Mouse (Mus musculus) gastrocnemius, adult 8-10 months (tissue): Measurements from ENCODE around the gene Chrm3. TPM values are rescaled to one million over a fixed set of nuclear protein-coding genes. Genes with fewer than 3 reads are reported as not detected.
"Not testable (repeated sequence)": the region's sequence is repeated elsewhere in the genome, so short reads cannot be mapped to it uniquely, and the experiment has no call there.

Source experiments
- DNase-seq, 2 experiments: peaks; one replicate each; pipeline ENCODE4 v3.0.0; 2022; ENCODE audit warnings: low spot score in 2 of 2
- total RNA-seq, 4 experiments: library from RNA; stranded (reverse); gene quantifications; 2 replicates each; pipeline ENCODE4 v1.2.4; 2022

Chrm3 gene
- under 1 TPM; 0.15 to 0.86 (median 0.33) TPM for total RNA-seq

DNA sequence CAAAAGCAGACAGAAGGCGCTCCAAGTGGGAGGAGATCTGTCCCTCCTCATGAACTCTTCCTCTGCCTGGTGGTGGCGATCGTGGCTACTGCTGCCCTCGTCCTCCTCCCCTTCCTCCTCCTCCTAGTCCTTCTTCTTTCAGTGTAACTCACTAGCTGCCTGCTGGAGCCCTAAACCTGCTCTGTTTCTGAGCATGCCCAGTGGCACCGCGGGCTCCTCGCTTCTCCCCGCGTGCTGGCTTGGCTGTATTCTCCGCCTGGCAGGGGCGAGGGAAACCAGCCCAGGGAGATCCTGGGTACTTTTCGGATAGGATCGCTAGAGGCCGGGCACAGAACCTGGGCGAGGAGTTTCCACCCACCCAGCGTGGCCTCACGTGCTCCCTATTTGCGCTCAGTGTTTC, at the start of gene Chrm3:
Chrm3 (minus strand) TSS at position 71 of the 400 bp plus-strand sequence.
- peak in 1 of 2 experiments; percentile 12 for DNase-seq

DNA sequence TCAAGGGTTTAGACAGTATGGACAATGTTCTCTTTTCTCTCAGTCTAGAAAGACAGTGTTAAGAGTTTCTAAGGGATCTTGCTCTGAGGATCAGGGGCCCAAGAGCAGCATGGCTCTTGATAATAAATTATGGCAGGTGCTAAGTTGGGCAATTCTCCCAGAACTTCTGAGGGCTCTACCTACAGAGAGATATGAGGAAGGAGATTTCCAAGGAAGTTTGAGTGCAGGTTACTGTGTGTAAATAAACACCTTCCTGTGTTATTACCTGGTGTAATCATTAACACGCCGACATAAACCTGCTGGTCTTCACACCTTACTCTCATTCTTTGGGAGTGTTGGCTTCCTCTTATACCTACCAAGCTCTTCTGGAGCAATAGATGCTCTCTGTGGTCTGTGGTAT, 33.7 kb upstream of the Chrm3 start:
- DNase-seq, result no peak

DNA sequence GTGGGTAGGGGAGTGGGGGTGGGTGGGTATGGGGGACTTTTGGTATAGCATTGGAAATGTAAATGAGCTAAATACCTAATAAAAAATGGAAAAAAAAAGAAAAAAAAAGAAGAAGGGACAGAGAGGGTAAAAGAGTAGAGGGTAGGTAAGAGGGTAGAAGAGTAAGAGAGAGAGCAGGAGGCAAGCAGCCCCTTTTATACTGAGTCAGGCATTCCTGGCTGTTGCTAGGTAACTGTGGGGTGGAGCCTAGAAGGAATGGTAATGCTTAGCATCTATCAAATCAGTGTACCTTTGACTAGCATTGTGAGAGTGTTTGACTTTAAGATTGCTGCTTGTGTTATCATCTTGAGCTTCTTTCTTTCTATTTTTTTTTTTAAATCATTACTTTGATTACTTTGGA, 14.8 kb upstream of the Chrm3 start:
- not testable (repeated sequence) for DNase-seq

DNA sequence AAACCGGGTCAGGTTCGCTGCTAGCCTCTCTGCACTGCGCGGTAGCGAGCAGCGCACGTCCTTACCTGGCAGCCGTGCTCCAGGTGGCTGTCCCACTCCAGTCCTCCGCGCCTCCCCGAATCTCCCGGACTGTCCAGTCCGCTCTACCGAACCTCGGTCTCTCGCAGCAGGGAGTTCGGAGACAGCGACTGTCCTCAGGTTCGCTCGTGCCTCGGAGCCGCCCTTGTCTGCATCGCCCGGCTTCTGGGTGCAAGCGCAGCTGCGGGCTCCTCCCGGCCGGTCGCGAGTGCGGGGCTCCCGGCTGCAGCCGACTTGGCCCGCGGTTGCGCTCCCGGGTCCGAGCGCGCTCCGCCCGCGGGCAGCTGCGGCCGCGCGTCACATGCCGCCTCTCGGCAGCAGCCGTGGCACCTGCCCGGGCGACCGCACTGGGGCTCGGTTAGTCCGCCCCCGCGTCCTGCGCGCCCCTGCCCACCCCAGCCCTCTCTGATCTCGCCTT, 400 bp downstream of the Chrm3 start:
- no peak for DNase-seq

DNA sequence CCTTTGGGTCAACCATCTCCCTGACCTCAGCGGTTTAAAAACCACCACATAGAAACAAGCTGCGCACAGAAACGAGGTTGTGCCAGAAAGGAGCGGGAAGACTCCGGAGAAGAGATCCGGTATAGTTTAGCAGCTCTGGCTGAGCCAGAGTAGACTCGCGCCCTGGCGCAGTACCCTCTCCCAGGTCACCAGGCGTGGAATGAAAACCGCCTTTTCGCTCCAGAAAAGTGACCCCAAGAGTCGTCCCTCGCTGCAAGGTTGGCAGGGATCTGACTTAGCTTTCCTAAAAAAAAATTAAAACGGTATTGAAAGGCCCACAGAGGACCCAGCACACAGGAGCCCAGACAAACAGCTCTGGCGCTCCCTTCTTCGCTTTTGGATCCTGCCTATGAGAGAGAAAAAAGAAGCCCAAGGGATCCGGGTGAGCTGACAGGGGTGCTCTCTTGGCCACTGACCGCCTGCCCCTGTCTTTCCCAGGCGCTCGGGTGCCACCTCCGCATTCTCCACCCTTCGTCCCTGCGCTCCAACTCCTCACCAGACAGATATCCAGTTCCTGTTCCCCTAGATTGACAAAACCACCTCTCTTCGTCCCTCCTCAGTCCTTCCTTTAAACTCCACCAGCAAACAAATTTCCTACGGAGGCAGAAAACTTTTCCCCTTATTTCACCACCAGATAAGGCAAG, 990 bp downstream of the Chrm3 start:
- DNase-seq, result no peak

DNA sequence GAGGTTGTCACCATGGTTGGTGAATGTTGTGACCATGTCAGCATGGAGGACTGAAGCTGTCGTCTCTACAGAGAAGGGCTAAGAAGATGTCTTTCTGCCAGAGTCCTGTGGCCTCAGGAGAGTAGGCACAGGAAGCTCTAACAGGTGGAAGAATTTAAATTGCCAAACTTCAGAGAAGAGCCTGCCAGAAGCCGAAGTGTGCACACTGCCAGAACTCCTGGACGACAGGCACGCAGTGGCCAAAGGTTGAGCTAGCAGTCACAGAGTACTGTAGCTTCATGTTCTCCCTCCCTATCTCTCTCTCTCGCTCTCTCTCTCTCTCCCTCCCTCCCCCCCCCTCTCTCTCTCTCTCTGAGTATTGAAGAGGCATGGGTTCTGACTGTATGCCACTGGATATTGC, 4.9 kb downstream of the Chrm3 start:
- DNase-seq, result no peak

DNA sequence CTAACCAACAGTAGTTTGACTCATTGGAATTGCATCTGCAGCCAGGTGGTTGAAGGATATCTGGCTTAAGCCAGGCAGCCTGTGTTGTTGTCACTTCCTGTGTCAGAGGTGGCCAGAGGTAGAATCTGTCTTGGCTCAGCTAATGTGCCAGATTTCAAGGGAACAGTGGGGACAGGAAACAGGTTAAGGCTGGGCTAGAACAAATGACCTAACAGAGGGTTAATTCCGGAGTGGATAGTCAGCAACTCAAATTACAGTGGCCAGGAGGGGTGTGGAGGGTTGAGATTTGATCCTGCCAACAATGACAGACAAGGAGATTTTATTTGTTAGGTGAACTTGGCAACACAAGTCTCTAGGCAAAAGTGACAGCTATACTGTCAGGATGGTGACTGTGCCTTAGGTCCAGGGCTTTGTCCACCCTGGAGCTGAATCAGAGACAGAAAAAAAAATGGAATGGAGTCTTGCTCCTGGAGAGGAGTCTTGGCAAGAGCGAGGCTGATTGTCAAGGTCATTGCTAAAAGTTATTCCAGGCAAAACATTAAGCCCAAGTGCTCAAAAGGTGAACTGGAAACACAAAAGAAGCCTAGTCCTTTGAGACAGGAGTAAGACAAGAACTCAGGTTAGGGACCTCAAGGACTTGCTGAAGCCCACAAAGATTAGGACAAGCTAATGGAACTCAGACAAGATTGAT, 5.6 kb downstream of the Chrm3 start:
- no peak for DNase-seq

DNA sequence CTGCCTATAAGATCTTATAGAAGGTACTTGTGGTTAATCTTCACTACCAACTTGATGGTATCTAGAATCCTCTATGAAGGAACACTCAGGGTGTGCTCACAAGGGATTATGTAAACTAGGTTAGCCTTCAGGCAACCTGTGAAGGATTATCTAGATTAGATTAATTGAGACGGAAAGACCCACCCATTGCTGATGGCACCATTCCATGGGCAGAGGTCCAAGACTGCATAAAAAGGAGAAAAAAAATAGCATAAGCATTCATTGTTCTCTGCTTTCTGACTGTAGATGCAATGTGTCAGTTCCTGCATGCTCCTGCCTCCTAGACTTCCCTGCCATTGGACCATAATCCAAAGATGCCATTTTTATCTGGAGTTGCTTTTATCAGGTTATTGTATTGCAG, 8.5 kb downstream of the Chrm3 start:
- DNase-seq, result no peak

DNA sequence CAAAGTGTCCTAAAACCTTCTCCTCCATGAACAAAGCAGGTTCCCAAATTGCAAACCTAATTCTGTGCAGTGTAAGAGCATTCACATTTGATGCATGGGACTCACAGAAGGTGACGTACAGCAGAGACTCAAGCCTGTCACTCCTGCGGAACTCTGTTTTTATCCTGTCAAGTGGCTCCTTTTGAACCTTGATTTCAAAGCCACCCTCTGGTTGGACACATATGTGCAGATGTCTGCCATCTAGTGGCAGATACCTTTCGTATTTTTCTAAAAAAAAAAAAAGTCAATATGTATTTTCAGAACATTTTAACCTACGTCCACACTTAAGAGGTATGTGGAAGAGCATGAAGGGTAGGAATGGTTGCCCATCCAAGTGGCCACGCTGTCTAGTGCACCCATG, 16.3 kb downstream of the Chrm3 start:
- no peak for DNase-seq

DNA sequence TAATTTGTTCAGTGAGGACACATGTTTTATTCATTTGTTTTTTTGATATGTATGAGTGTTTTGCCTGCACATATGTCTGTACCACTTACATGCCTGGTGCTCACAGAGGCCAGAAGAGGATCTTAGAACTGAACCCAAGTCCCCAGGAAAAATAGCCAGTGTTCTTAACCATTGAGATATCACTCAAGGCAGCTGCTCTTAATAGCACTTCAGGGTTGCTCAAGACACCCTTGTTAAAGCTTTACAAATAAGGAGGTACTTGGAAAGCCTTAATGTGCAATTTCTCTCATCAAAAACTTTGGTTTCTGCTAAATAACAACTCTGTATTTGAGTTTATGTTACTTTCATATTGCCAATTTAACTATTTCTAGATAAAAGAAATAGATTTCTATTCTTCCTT, 25.1 kb downstream of the Chrm3 start:
- no peak for DNase-seq

DNA sequence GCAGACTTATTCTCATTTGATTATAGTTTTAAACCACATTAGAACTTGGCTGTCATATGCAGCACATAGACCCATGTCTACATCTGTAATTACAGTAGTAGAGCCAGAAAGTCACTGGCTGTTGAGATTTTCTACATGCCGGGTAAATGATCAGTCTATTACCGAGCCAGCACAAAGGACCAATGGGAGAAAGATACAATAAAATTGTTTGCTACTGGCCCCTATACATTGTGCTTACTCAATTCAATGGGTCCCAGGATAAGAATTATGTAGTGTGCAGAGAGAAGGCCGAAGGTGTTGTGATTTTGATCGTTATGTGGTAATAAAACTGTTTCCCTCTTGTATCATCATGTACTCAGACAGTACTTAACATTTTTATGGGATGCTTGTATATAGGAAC, 27.9 kb downstream of the Chrm3 start:
- DNase-seq, result no peak

DNA sequence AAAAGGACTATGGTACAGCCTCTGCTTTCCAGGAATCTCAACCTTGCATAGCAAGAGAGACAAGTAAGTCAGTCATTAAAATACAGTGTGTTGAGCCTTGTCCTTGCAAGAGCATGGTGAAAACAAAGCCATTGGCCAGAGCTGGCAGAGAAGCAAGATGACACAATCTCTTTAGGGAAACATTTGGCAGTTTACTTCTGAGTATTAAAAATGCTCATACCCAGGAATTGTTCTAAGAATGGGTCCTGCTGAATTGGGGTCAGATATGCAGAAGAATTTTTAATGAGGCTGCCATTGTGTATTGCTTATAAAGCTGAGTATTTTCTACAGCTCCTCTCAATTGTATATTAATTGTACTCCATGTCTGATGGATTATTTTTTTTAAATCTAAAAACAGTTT, 50.8 kb downstream of the Chrm3 start:
- DNase-seq, result no peak

DNA sequence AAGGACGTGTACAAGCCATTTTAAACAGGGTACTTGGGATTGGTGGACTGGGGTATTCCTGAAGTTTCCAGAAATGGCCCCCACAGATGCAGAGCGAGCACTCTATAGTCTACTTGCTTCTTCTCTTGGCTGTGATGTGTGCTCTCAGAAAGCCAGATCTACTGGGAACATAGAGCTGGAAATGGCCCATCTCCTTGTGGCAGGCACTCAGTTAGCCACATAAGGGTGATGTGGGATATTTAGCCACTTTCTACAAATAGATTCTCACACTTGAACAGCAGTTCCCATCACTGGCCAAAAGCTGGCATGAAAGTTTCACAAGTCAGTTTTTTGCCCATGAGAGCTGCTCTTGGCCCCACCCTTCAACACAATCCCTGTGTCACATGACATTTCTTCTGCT, 65.5 kb downstream of the Chrm3 start:
- no peak for DNase-seq

DNA sequence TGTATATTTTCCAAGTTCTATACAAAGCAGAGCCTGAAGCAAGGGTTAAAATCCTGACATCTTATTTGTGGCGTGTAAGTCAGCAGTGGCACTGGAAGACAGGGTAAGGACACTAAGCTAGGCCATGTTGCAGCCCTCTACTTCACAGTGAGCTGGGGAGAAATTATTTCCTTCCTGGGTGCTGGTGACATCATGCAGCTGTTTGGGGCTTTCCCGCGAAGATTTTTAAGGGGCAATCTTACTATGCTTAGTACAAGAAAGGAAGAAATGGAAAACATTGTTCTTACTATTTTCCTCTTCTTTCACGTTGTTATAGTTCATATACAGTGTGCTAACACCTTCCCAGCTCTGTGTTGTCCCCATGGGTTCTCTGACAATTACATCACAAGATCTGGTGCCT, 76.3 kb downstream of the Chrm3 start:
- no peak for DNase-seq

DNA sequence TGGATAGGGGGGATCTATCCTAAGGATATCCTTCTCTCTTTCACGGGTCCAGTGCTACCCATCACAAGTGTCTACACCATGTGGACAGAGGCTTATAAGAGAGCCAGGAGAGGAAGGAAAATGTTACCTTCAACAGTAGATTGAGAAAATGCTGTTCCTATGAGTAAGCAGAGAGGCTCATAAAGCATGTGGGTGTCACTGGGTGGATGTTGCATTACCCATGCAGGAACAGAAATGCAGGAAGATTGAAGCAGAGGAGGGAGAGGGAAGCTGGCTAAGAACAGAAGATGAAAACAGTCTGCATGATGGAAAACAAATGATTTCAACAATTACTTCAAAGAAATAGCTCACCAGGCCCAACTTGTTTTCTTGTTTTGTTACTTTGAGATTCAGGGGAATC, 85.7 kb downstream of the Chrm3 start:
- no peak for DNase-seq

DNA sequence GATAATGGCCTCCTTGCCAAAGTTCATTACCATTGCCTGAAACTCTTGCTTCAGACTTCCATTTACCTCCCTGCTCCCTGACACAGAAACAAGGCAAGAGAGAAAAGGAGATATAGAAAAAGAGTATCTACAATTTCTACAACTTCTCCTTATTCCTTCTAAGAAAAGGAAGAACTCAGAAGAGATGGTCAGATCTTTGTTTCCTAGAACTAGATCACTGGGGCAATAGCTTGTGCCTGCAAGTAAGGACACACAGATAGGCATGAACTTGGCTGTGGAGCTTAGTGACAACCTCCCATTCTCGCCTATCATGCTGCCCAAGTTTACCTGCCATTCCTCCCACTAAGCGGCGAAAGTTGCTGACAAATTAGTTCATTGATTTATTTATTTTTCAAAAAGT, 96.9 kb downstream of the Chrm3 start:
- no peak for DNase-seq

DNA sequence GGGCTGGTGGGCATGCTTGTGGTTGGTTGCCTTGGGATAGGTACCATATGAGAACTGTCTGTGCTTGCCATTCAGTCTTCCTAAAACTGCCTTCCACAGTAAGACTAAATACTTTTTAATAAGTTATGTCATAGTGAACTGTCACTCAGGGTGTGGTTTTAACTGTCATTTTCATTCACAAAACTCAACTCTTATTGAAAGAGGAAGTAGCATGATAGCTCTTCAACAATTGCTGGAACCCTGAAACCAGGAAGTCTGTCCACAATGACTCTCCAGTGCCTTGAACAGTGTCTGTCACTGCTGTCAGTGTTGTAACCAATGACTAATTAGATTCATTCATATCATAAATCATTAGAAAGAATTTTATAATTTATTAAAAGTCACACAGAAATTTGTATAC, 107.6 kb downstream of the Chrm3 start:
- DNase-seq, result no peak

DNA sequence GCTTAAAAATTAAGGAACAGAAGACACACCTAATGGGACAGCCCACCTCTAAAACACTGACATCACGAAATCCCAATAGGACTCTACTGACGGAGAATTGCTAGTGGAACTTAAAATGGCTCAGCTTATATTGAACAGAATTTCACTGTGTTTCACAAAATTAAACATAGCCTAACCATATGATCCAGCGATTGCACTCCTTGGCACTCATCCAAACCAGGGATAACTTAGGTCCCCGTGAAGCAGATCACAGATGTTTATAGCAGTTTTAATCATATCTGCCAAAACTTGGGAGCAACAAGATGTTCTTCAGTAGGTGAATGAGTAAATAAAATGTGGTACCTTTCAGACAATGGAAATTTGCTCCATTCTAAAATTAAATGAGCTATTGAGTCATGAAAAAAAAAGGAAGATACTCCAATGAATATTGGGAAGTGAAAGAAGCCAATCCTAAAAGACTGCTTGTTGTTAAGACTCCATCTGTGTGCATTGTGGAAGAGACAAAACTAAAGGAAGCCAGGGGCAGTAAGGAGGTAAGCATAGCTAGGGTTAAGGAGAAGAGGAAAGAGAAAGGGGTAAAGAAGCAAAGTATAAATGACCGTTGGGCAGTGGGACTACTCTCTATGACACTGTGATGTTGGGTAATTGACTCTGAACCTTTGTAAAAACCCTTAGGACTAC, 109.0 kb downstream of the Chrm3 start:
- no peak for DNase-seq

DNA sequence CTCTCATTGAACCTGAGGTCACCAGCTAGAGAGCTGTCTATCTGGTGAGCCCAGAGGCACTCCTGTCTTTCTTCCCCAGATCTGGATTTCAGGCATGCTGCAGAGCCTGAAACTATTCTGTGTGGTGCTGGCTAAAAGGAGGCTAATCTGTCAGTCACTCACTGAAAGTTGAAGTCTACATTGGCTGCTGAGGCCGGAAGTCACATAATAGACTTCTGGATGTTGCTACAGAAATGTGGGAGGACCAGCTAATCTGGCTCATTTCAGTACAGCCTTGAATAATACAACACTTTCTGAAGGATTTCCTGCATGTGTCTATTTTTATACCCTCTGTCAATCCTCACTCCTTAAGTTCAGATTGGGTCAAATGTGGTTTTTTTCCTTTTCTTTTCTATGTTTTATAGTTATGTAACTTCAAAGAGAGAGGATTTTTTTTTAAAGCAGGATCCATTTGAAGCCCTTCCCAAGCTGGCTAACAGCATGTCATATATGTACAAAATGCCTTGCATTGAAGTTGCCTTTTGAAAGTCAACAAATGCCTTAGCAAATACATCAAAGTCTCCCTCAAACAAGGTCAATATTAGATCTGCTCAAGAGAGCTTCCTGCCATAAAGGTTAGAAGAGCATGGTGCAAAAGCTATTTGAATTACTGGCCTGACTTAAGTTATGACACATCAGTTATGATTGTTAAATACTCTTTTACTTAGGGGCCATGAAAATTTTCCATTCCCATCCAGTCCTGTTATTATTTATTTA, 116.2 kb downstream of the Chrm3 start:
- no peak for DNase-seq

DNA sequence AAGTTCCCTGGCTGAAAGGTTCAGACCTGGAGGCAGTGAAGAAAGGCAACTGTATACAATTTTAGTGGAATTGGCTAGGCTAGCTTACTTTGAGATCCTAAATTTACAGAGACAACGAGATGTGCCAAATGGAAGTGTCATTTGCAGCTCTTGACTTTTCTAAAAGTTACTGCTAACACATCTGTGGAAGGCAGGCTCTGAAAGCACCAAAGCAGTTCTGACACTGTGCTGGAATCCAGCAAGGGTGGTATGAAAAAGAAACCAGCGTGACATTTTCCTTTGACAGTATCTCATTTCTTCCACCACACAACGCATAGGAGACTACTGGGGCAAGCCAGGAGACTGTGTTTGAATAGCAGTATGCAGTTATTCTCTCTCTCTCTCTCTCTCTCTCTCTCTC, 120.4 kb downstream of the Chrm3 start:
- no peak for DNase-seq

DNA sequence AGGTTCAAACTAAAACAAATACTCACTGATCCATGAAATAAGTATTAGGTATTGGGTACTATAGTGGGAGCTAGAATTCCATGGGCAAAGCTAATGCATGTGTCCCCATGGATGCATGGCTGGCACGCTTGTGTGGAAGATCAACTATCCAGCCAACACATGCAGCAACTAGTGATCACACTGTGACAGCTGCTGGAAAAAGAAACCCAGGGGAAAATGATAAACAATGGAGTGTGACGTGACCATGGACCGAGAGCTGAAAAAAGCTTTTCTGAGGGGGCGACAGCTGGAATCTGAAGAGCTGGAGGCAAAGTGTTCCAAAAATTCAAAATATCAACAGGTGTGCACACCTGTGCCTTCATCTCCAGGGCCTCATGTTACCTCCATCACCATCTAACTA, 120.8 kb downstream of the Chrm3 start:
- no peak for DNase-seq

DNA sequence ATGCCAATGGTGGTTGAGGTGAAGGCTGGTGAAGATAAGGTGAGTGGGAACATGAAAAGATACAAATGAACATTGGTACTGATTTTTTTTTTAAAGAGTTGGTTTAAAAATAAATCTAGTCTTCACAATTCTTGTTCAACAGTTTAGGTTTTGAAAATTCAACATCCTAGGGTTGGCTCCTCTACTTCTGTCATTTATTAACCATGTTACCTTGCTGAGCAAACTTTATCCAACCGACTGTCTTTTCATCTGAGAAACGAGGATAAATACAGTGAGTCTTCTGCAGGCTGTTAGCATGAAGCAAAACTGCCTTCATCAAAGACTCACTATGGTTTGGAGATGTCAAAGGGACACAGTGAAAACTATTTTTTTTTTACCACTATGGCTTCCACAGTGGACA, 123.0 kb downstream of the Chrm3 start:
- no peak for DNase-seq
